Mouse (Mus musculus) heart, embryonic 15.5 days (tissue): ENCODE data around the gene Fstl5. TPM values are rescaled to one million over a fixed set of nuclear protein-coding genes. Genes with fewer than 3 reads are reported as not detected.

Experiments used
- polyA plus RNA-seq: library from polyadenylated mRNA; unstranded; fragments of >200 nt; fragmentation: Nextera tagmentation; extraction: Ambion mirVana; gene quantifications from 2 replicates; pipeline ENCODE4 v1.2.1, GENCODE M21; 2015

Fstl5 gene
- polyA plus RNA-seq, 1 experiment from 2014 or later: 0.08 TPM

Other genes with a start within 250 kb of the Fstl5 start
- 40.1 and 43.8 TPM in 2 replicates for gene Golim4, start 117.3 kb upstream of the Fstl5 start, polyA plus RNA-seq